Mouse (Mus musculus) stomach, postnatal 0 days (tissue): ENCODE results near the gene Cbx7. TPM values are rescaled to one million over a fixed set of nuclear protein-coding genes. Genes with fewer than 3 reads are reported as not detected.

Experiments
- ATAC-seq: fragments of 200-750 bp; cut with Nextera tagmentation; 2 replicates; pipeline ENCODE4 v1.8.0; 2017; ENCODE audit not compliant: low FRiP score, low TSS enrichment
- DNase-seq: peaks from one replicate; pipeline ENCODE4 v3.0.0-alpha.2; 2016; ENCODE audit warnings: low spot score
- H3K27ac ChIP-seq: fragments of 300-500 bp; sonication (generic); replicated peaks from 2 replicates; pipeline ENCODE4 v1.5.1; 2014; ENCODE audit warnings: mild to moderate bottlenecking, control low read depth
- H3K27me3 ChIP-seq: fragments of 300-500 bp; sonication (generic); 2 replicates; pipeline ENCODE4 v1.6.1; 2014; ENCODE audit warnings: low read length; ENCODE audit not compliant: control insufficient read depth, insufficient read depth
- H3K36me3 ChIP-seq: fragments of 300-500 bp; sonication (generic); 2 replicates; pipeline ENCODE4 v1.6.1; 2014; ENCODE audit warnings: low read length, mixed read lengths; ENCODE audit not compliant: control insufficient read depth, insufficient read depth
- H3K4me1 ChIP-seq: fragments of 300-500 bp; sonication (generic); replicated peaks from 2 replicates; pipeline ENCODE4 v1.6.1; 2014; ENCODE audit warnings: antibody characterized with exemption; ENCODE audit not compliant: control insufficient read depth, insufficient read depth
- H3K4me2 ChIP-seq: fragments of 300-500 bp; sonication (generic); replicated peaks from 2 replicates; pipeline ENCODE4 v1.6.1; 2014; ENCODE audit warnings: low read depth, mild to moderate bottlenecking, control low read depth, moderate library complexity
- H3K4me3 ChIP-seq: fragments of 300-500 bp; sonication (generic); 2 replicates; pipeline ENCODE4 v1.5.1; 2014; ENCODE audit warnings: low read depth, low read length, control low read depth
- H3K9ac ChIP-seq: fragments of 300-500 bp; sonication (generic); 2 replicates; pipeline ENCODE4 v1.6.1; 2014; ENCODE audit warnings: mild to moderate bottlenecking, low read length, control low read depth, mixed read lengths
- H3K9me3 ChIP-seq: fragments of 300-500 bp; sonication (generic); 2 replicates; pipeline ENCODE4 v1.6.1; 2016; ENCODE audit warnings: low read length; ENCODE audit not compliant: control insufficient read depth
- CTCF ChIP-seq: IDR thresholded peaks from 2 replicates; pipeline ENCODE4 v1.5.1; 2016; ENCODE audit warnings: antibody characterized with exemption, low read depth, mild to moderate bottlenecking, moderate library complexity
- EP300 ChIP-seq: optimal IDR thresholded peaks from 2 replicates; pipeline ENCODE3; 2016; ENCODE audit warnings: antibody characterized with exemption
- WGBS: fragments of 180-500 bp; shearing (Covaris S2); extraction: QIAGEN DNeasy Blood & Tissue Kit; methylation state at CpG from one replicate; pipeline ENCODE4 v1.1.7; 2014; 5-methylcytosine and 5-hydroxymethylcytosine counted together
- polyA plus RNA-seq: library from polyadenylated mRNA; unstranded; fragments of >200 nt; fragmentation: Nextera tagmentation; extraction: Ambion mirVana; gene quantifications from 2 replicates; pipeline ENCODE4 v1.2.1, GENCODE M21; 2015

Cbx7 gene
- polyA plus RNA-seq, 1 experiment from 2014 or later: 4.8 TPM

- H3K9ac ChIP-seq: no peak overlapping the region
- H3K27me3 ChIP-seq: no peaks in the 10 kb centered on the region
- 62% methylated on average over 7 of the region's 7 CpGs for WGBS
- H3K27ac ChIP-seq: peak overlapping the region; percentile 30; the same call in 1 of the 2 replicates
- no peak overlapping the region for H3K4me3 ChIP-seq
- H3K36me3 ChIP-seq: no peaks in the 10 kb centered on the region
- no peak overlapping the region for H3K4me2 ChIP-seq
- no peak for DNase-seq
- TF ChIP-seq EP300: no peak
- no peak for TF ChIP-seq CTCF
- peaks cover 2% of the 10 kb centered on the region; the same call in 1 of the 2 replicates for H3K4me1 ChIP-seq
- H3K9me3 ChIP-seq: no peaks in the 10 kb centered on the region
- ATAC-seq: no peak
These were observed 35.2 kb upstream of the Cbx7 start for GRCm38 (mm10) chr15:80006156-80006555.

- WGBS: 52% methylated on average over 10 of the region's 10 CpGs
- H3K27me3 ChIP-seq: no peaks in the 10 kb centered on the region
- TF ChIP-seq EP300 (no peak), CTCF (no peak; the same call in 1 of the 2 replicates)
- ATAC-seq (peak; percentile 25), DNase-seq (peak; percentile 37)
- no peaks in the 10 kb centered on the region; the same call in 1 of the 2 replicates for H3K36me3 ChIP-seq
- H3K4me2 ChIP-seq: no peak overlapping the region
- H3K9ac ChIP-seq: no peak overlapping the region
- no peaks in the 10 kb centered on the region; the same call in 1 of the 2 replicates for H3K4me1 ChIP-seq
- no peak overlapping the region for H3K4me3 ChIP-seq
- no peaks in the 10 kb centered on the region for H3K9me3 ChIP-seq
- H3K27ac ChIP-seq: peak overlapping the region; percentile 69
These were observed 34.5 kb upstream of the Cbx7 start for GRCm38 (mm10) chr15:80005436-80005835.

- ATAC-seq: peak; percentile 79
- Histone ChIP-seq H3K36me3 (no peaks in the 10 kb centered on the region; the same call in 1 of the 2 replicates), H3K9ac (no peak overlapping the region), H3K27ac (peak overlapping the region; percentile 69), H3K27me3 (no peaks in the 10 kb centered on the region), H3K4me3 (no peak overlapping the region), H3K9me3 (no peaks in the 10 kb centered on the region), H3K4me1 (no peaks in the 10 kb centered on the region; the same call in 1 of the 2 replicates), H3K4me2 (no peak overlapping the region)
- DNase-seq: peak; percentile 72
- WGBS: 51% methylated on average over 14 of the region's 14 CpGs
- TF ChIP-seq CTCF (no peak), EP300 (no peak)
These were observed 33.9 kb upstream of the Cbx7 start for GRCm38 (mm10) chr15:80004644-80005340.

GRCm38 (mm10) chr15:80003581-80003980 lies 32.7 kb upstream of the Cbx7 start:
- DNase-seq (no peak), ATAC-seq (no peak)
- Histone ChIP-seq H3K27ac (no peak overlapping the region; the same call in 1 of the 2 replicates), H3K4me2 (no peak overlapping the region), H3K9ac (no peak overlapping the region), H3K36me3 (no peaks in the 10 kb centered on the region; the same call in 1 of the 2 replicates), H3K4me3 (no peak overlapping the region), H3K27me3 (no peaks in the 10 kb centered on the region), H3K9me3 (no peaks in the 10 kb centered on the region), H3K4me1 (no peaks in the 10 kb centered on the region; the same call in 1 of the 2 replicates)
- 57% methylated on average over 2 of the region's 2 CpGs for WGBS
- TF ChIP-seq EP300: no peak
- TF ChIP-seq CTCF: no peak

- Histone ChIP-seq H3K27me3 (no peaks in the 10 kb centered on the region), H3K4me2 (no peak overlapping the region), H3K9me3 (no peaks in the 10 kb centered on the region), H3K4me1 (no peaks in the 10 kb centered on the region; the same call in 1 of the 2 replicates), H3K36me3 (peaks cover 2% of the 10 kb centered on the region; the same call in 1 of the 2 replicates), H3K9ac (no peak overlapping the region), H3K4me3 (no peak overlapping the region), H3K27ac (no peak overlapping the region)
- DNase-seq (no peak), ATAC-seq (no peak)
- TF ChIP-seq EP300 (no peak), CTCF (no peak)
- WGBS: 90% methylated on average over 23 of the region's 23 CpGs
These were observed 30.7 kb upstream of the Cbx7 start for GRCm38 (mm10) chr15:80001601-80002000.

GRCm38 (mm10) chr15:80000694-80001093 lies 29.8 kb upstream of the Cbx7 start:
- no peaks in the 10 kb centered on the region for H3K27me3 ChIP-seq
- TF ChIP-seq EP300 (no peak), CTCF (no peak)
- DNase-seq (no peak), ATAC-seq (no peak)
- no peak overlapping the region for H3K4me2 ChIP-seq
- peaks cover 2% of the 10 kb centered on the region; the same call in 1 of the 2 replicates for H3K36me3 ChIP-seq
- no peaks in the 10 kb centered on the region for H3K9me3 ChIP-seq
- H3K4me3 ChIP-seq: no peak overlapping the region
- H3K27ac ChIP-seq: no peak overlapping the region
- H3K4me1 ChIP-seq: no peaks in the 10 kb centered on the region; the same call in 1 of the 2 replicates
- no peak overlapping the region for H3K9ac ChIP-seq
- WGBS: 47% methylated on average over 8 of the region's 8 CpGs
